Mouse (Mus musculus): ENCODE results near the gene Hoxb7.

- TF ChIP-seq CTCF (IDR thresholded peaks at IDR 0.05; ENCODE audit: borderline replicate concordance, insufficient read depth, low read depth, low read length): peak; percentile 80
- TF ChIP-seq POLR2A (IDR thresholded peaks at IDR 0.05; ENCODE audit: borderline replicate concordance, insufficient read depth, low read length): no peak
Observed at GRCm38 (mm10) chr11:96278773-96279172, 7.7 kb upstream of the Hoxb7 start.
